25 mouse cellular contexts compared by ENCODE assay signal in the genomic region with DNA sequence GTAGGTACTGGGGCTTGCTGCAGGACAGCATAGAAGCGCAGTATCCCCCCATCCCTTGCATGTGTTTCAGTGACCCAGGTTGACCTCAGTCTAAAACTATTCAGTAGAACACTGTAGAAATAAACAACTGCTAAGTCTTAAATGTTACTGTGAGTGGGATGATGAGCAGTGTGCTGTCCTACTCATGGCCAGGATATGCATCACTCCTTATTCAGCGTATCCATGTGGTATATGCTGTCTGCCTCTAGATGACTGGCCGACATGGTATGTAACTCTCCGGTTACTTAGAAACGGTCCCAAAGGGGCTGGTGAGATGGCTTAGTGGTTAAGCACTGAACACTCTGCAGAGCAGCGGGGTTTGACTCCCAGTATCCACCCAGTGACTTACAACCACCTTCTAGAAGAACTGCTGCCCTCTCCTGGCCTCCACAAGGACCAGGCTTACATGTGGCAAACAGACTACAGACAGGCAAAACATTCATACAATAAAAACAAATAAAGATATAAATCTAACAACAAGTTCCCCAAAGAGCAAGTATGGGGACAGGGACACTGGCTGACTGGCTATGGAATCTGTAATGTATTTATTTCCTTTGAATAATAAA.
DNase-seq lines count a peak whose midpoint lies in the region; ATAC-seq and TF ChIP-seq lines count a peak whose summit lies in the region.
"Had no signal": no experiment of that assay in that cellular context is flagged by ENCODE, and none has a peak within 500 bp of the region (broad histone marks: within the 10 kb centered on the region; RNA-seq: fewer than 3 reads in every experiment).

No protein-coding gene starts in this region.

- WGBS in kidney, adult 2 months: 80% methylated on average over 6 of the region's 6 CpGs
- WGBS in midbrain, postnatal 0 days: 91% methylated on average over 6 of the region's 6 CpGs
- 93% methylated on average over 6 of the region's 6 CpGs for WGBS in midbrain, embryonic 13.5 days
- WGBS in midbrain, embryonic 14.5 days: 90% methylated on average over 6 of the region's 6 CpGs

- H3K4me1 ChIP-seq in kidney, adult 2 months (ENCODE audit: control insufficient read depth, insufficient read depth, low read length): 0 out of 2 replicates have a peak, but pooled peaks cover 3% of the 10 kb centered on the region
- peaks cover 8% of the 10 kb centered on the region; the same call in 1 of the 2 replicates for H3K4me1 ChIP-seq in midbrain, postnatal 0 days (ENCODE audit: insufficient read depth, low read length)
- H3K4me1 ChIP-seq in midbrain, embryonic 13.5 days (replicated peaks): peaks cover 16% of the 10 kb centered on the region
- peaks cover 8% of the 10 kb centered on the region; the same call in 1 of the 2 replicates for H3K4me1 ChIP-seq in midbrain, embryonic 14.5 days (ENCODE audit: control insufficient read depth, insufficient read depth, low read length)

- H3K4me2 ChIP-seq in midbrain, postnatal 0 days (ENCODE audit: low read depth, low read length, poor library complexity, severe bottlenecking): no peak overlapping the region
- H3K4me2 ChIP-seq in midbrain, embryonic 13.5 days (replicated peaks): no peak overlapping the region
- H3K4me2 ChIP-seq in midbrain, embryonic 14.5 days (ENCODE audit: low read length): no peak overlapping the region
- H3K4me2 ChIP-seq: embryonic facial prominence, embryonic 15.5 days; forebrain, embryonic 12.5 days; heart, embryonic 12.5 days; limb, embryonic 12.5 days; liver, embryonic 15.5 days; midbrain, embryonic 15.5 days; neural tube, embryonic 12.5 days; stomach, embryonic 15.5 days had no signal

- no peak for TF ChIP-seq POLR2A in kidney, adult 2 months (IDR thresholded peaks at IDR 0.05; ENCODE audit: low read depth, low read length)

- H3K9ac ChIP-seq in midbrain, postnatal 0 days (replicated peaks; ENCODE audit: low read length, poor library complexity, severe bottlenecking): no peak overlapping the region
- H3K9ac ChIP-seq in midbrain, embryonic 13.5 days (replicated peaks): no peak overlapping the region
- H3K9ac ChIP-seq in midbrain, embryonic 14.5 days (replicated peaks; ENCODE audit: low read length): no peak overlapping the region
- H3K9ac ChIP-seq: embryonic facial prominence, embryonic 15.5 days; forebrain, embryonic 12.5 days; heart, embryonic 12.5 days; limb, embryonic 12.5 days; liver, embryonic 15.5 days; midbrain, embryonic 15.5 days; neural tube, embryonic 12.5 days; stomach, embryonic 15.5 days had no signal

- peaks cover 2% of the 10 kb centered on the region; the same call in 1 of the 2 replicates for H3K36me3 ChIP-seq in kidney, adult 2 months (ENCODE audit: control insufficient read depth, insufficient read depth, low read length)
- H3K36me3 ChIP-seq in midbrain, postnatal 0 days (ENCODE audit: insufficient read depth, low read length): no peaks in the 10 kb centered on the region
- no peaks in the 10 kb centered on the region for H3K36me3 ChIP-seq in midbrain, embryonic 13.5 days
- no peaks in the 10 kb centered on the region for H3K36me3 ChIP-seq in midbrain, embryonic 14.5 days (ENCODE audit: control insufficient read depth, insufficient read depth, low read length)
- H3K36me3 ChIP-seq: midbrain, embryonic 15.5 days had no signal

- POLR2A ChIA-PET in Patski (lab: Charles Lee): no interaction called here

- H3K27ac ChIP-seq in kidney, adult 2 months (ENCODE audit: insufficient read depth, low read depth, low read length): no peak overlapping the region
- H3K27ac ChIP-seq in midbrain, postnatal 0 days (ENCODE audit: low read depth, low read length): no peak overlapping the region
- H3K27ac ChIP-seq in midbrain, embryonic 13.5 days: no peak overlapping the region
- H3K27ac ChIP-seq in midbrain, embryonic 14.5 days (replicated peaks; ENCODE audit: low read depth, low read length): no peak overlapping the region
- H3K27ac ChIP-seq: embryonic facial prominence, embryonic 15.5 days; forebrain, embryonic 12.5 days; hindbrain, embryonic 10.5 days; limb, embryonic 12.5 days; liver, embryonic 15.5 days; macrophage; midbrain, embryonic 15.5 days; neural tube, embryonic 12.5 days; stomach, embryonic 15.5 days had no signal

- ATAC-seq in midbrain, postnatal 0 days (ENCODE audit: low FRiP score): no peak
- ATAC-seq in midbrain, embryonic 13.5 days: no peak
- peak; percentile 28 for ATAC-seq in Patski
- ATAC-seq in midbrain, embryonic 14.5 days (ENCODE audit: low FRiP score, low TSS enrichment): no peak
- ATAC-seq: activated CD4-positive, CD25-positive, alpha-beta regulatory T cell, adult 4 months; inflammation-experienced regulatory T-cells, adult 6 months; midbrain, embryonic 15.5 days had no signal

- no peaks in the 10 kb centered on the region for H3K27me3 ChIP-seq in kidney, adult 2 months (replicated peaks; ENCODE audit: control insufficient read depth, insufficient read depth, low read length)
- H3K27me3 ChIP-seq in midbrain, postnatal 0 days (ENCODE audit: insufficient read depth, low read length): no peaks in the 10 kb centered on the region
- H3K27me3 ChIP-seq in midbrain, embryonic 13.5 days: no peaks in the 10 kb centered on the region
- no peaks in the 10 kb centered on the region for H3K27me3 ChIP-seq in Patski
- no peaks in the 10 kb centered on the region for H3K27me3 ChIP-seq in midbrain, embryonic 14.5 days (ENCODE audit: control insufficient read depth, insufficient read depth, low read length)
- H3K27me3 ChIP-seq: embryonic facial prominence, embryonic 15.5 days; forebrain, embryonic 12.5 days; heart, embryonic 12.5 days; limb, embryonic 12.5 days; liver, embryonic 15.5 days; midbrain, embryonic 15.5 days; neural tube, embryonic 12.5 days; stomach, embryonic 15.5 days had no signal

- CTCF ChIA-PET in Patski (lab: Charles Lee): interaction anchor here (1.4 kb wide), 1 partner anchor 11 kb away, joined by 3 read pairs; no protein-coding TSS in a partner anchor

- no peak overlapping the region for H3K4me3 ChIP-seq in kidney, adult 2 months (ENCODE audit: insufficient read depth, low read depth, low read length)
- H3K4me3 ChIP-seq in midbrain, postnatal 0 days (ENCODE audit: low read depth, low read length): no peak overlapping the region
- H3K4me3 ChIP-seq in midbrain, embryonic 13.5 days (replicated peaks): no peak overlapping the region
- H3K4me3 ChIP-seq in midbrain, embryonic 14.5 days (replicated peaks; ENCODE audit: low read depth, low read length): no peak overlapping the region
- H3K4me3 ChIP-seq: embryonic facial prominence, embryonic 15.5 days; forebrain, embryonic 12.5 days; heart, embryonic 12.5 days; hindbrain, embryonic 10.5 days; limb, embryonic 12.5 days; liver, embryonic 15.5 days; midbrain, embryonic 15.5 days; neural tube, embryonic 12.5 days; stomach, embryonic 15.5 days had no signal

- DNase-seq in kidney, adult 2 months: no peak
- DNase-seq in kidney, postnatal 14 days: no peak
- no peak for DNase-seq in midbrain, postnatal 0 days (ENCODE audit: low spot score)
- DNase-seq in Patski (ENCODE audit: low read depth, low spot score): no peak
- DNase-seq in right cerebral cortex, adult 18-20 months: no peak
- no peak for DNase-seq in midbrain, embryonic 14.5 days
- DNase-seq: adrenal gland, postnatal 25 days; cerebellum, adult 8-10 months; gastrocnemius, postnatal 25 days; kidney, postnatal 10 days; layer of hippocampus, adult 9-11 months; right cerebral cortex, postnatal 14 days had no signal

- in situ Hi-C loops in Patski (cut with MboI; ENCODE audit: low pct_unique_long_range_greater_than_20kb): no loop called here

- peak; percentile 33; the same call in 1 of the 2 replicates for TF ChIP-seq CTCF in kidney, adult 2 months (conservative IDR thresholded peaks at IDR 0.05; ENCODE audit: insufficient read depth, insufficient read length, low read depth, low read length)
- TF ChIP-seq CTCF in midbrain, postnatal 0 days (IDR thresholded peaks at IDR 0.05): peak; percentile 18; the same call in 1 of the 2 replicates
- no peak for TF ChIP-seq CTCF in Patski (IDR thresholded peaks at IDR 0.05)

- H3K9me3 ChIP-seq in midbrain, postnatal 0 days (ENCODE audit: low read length): no peaks in the 10 kb centered on the region
- H3K9me3 ChIP-seq in midbrain, embryonic 13.5 days: no peaks in the 10 kb centered on the region
- no peaks in the 10 kb centered on the region for H3K9me3 ChIP-seq in midbrain, embryonic 14.5 days (ENCODE audit: control insufficient read depth, low read length)
- H3K9me3 ChIP-seq: embryonic facial prominence, embryonic 15.5 days; forebrain, embryonic 12.5 days; heart, embryonic 12.5 days; hindbrain, embryonic 10.5 days; limb, embryonic 12.5 days; liver, embryonic 15.5 days; midbrain, embryonic 15.5 days; neural tube, embryonic 12.5 days; stomach, embryonic 15.5 days had no signal
